Mouse (Mus musculus) stomach, postnatal 0 days (tissue): ENCODE measurements around the gene Pla2g12b. TPM values are rescaled to one million over a fixed set of nuclear protein-coding genes. Genes with fewer than 3 reads are reported as not detected.

Experiments
- ATAC-seq: fragments of 200-750 bp; cut with Nextera tagmentation; 2 replicates; pipeline ENCODE4 v1.8.0; 2017; ENCODE audit not compliant: low FRiP score, low TSS enrichment
- DNase-seq: peaks from one replicate; pipeline ENCODE4 v3.0.0-alpha.2; 2016; ENCODE audit warnings: low spot score
- H3K27ac ChIP-seq: fragments of 300-500 bp; sonication (generic); replicated peaks from 2 replicates; pipeline ENCODE4 v1.5.1; 2014; ENCODE audit warnings: mild to moderate bottlenecking, control low read depth
- H3K27me3 ChIP-seq: fragments of 300-500 bp; sonication (generic); 2 replicates; pipeline ENCODE4 v1.6.1; 2014; ENCODE audit warnings: low read length; ENCODE audit not compliant: control insufficient read depth, insufficient read depth
- H3K36me3 ChIP-seq: fragments of 300-500 bp; sonication (generic); 2 replicates; pipeline ENCODE4 v1.6.1; 2014; ENCODE audit warnings: low read length, mixed read lengths; ENCODE audit not compliant: control insufficient read depth, insufficient read depth
- H3K4me1 ChIP-seq: fragments of 300-500 bp; sonication (generic); replicated peaks from 2 replicates; pipeline ENCODE4 v1.6.1; 2014; ENCODE audit warnings: antibody characterized with exemption; ENCODE audit not compliant: control insufficient read depth, insufficient read depth
- H3K4me2 ChIP-seq: fragments of 300-500 bp; sonication (generic); replicated peaks from 2 replicates; pipeline ENCODE4 v1.6.1; 2014; ENCODE audit warnings: low read depth, mild to moderate bottlenecking, control low read depth, moderate library complexity
- H3K4me3 ChIP-seq: fragments of 300-500 bp; sonication (generic); 2 replicates; pipeline ENCODE4 v1.5.1; 2014; ENCODE audit warnings: low read depth, low read length, control low read depth
- H3K9ac ChIP-seq: fragments of 300-500 bp; sonication (generic); 2 replicates; pipeline ENCODE4 v1.6.1; 2014; ENCODE audit warnings: mild to moderate bottlenecking, low read length, control low read depth, mixed read lengths
- H3K9me3 ChIP-seq: fragments of 300-500 bp; sonication (generic); 2 replicates; pipeline ENCODE4 v1.6.1; 2016; ENCODE audit warnings: low read length; ENCODE audit not compliant: control insufficient read depth
- CTCF ChIP-seq: IDR thresholded peaks from 2 replicates; pipeline ENCODE4 v1.5.1; 2016; ENCODE audit warnings: antibody characterized with exemption, low read depth, mild to moderate bottlenecking, moderate library complexity
- EP300 ChIP-seq: optimal IDR thresholded peaks from 2 replicates; pipeline ENCODE3; 2016; ENCODE audit warnings: antibody characterized with exemption
- WGBS: fragments of 180-500 bp; shearing (Covaris S2); extraction: QIAGEN DNeasy Blood & Tissue Kit; methylation state at CpG from one replicate; pipeline ENCODE4 v1.1.7; 2014; 5-methylcytosine and 5-hydroxymethylcytosine counted together
- polyA plus RNA-seq: library from polyadenylated mRNA; unstranded; fragments of >200 nt; fragmentation: Nextera tagmentation; extraction: Ambion mirVana; gene quantifications from 2 replicates; pipeline ENCODE4 v1.2.1, GENCODE M21; 2015

Pla2g12b gene
- polyA plus RNA-seq, 1 experiment from 2014 or later: 34.6 TPM

DNA sequence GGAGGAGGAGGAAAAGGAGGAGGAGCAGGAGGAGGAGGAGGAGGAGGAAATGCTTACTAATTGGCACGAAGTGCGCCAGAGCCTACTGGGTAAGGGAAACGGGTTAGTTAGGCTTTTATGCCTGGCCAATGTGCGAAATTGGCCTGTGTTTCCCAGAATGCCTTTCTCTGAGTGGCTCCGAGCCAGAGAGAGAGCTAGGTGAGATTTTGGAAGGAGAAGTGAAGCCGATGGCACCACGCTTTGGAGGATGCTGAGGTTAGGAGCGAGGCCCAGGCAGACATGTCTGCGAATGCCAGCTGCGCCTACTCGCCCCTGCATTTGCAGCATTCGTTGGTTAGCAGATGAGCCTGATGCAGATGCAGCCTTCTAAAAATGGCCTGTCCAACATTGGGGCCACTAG, 56.3 kb downstream of the Pla2g12b start:
- Histone ChIP-seq H3K9ac (no peak overlapping the region), H3K4me2 (no peak overlapping the region), H3K9me3 (no peaks in the 10 kb centered on the region), H3K36me3 (no peaks in the 10 kb centered on the region), H3K27ac (no peak overlapping the region), H3K27me3 (no peaks in the 10 kb centered on the region), H3K4me3 (no peak overlapping the region), H3K4me1 (no peaks in the 10 kb centered on the region)
- no peak for DNase-seq
- ATAC-seq: no peak
- 91% methylated on average over 12 of the region's 12 CpGs for WGBS
- TF ChIP-seq EP300 (no peak), CTCF (no peak)

DNA sequence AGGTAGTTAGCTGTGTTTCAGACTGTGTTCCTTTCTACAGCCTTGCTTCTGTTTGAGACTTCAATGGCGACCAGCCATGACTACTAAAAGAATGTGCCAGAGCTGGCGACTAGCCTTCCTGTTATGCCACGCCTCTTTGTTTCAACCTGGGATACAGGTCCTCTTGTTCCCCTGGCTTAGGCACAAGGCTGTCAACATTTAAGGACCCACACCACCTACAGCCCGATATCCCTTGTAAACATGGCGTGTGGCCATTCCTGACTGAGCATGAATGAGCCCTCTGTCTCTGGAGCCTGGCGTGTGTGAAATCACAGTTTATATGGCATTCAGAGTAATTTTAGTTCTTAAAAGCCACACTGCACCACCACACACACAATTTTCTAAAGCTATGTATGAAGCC, 58.8 kb downstream of the Pla2g12b start:
- no peaks in the 10 kb centered on the region for H3K27me3 ChIP-seq
- H3K4me3 ChIP-seq: no peak overlapping the region
- DNase-seq (no peak), ATAC-seq (no peak; the same call in 1 of the 2 replicates)
- no peak overlapping the region for H3K9ac ChIP-seq
- no peak overlapping the region for H3K27ac ChIP-seq
- peaks cover 4% of the 10 kb centered on the region; the same call in 1 of the 2 replicates for H3K36me3 ChIP-seq
- H3K4me2 ChIP-seq: no peak overlapping the region
- WGBS: 75% methylated on average over 6 of the region's 6 CpGs
- no peaks in the 10 kb centered on the region for H3K9me3 ChIP-seq
- TF ChIP-seq CTCF (no peak), EP300 (no peak)
- H3K4me1 ChIP-seq: no peaks in the 10 kb centered on the region

DNA sequence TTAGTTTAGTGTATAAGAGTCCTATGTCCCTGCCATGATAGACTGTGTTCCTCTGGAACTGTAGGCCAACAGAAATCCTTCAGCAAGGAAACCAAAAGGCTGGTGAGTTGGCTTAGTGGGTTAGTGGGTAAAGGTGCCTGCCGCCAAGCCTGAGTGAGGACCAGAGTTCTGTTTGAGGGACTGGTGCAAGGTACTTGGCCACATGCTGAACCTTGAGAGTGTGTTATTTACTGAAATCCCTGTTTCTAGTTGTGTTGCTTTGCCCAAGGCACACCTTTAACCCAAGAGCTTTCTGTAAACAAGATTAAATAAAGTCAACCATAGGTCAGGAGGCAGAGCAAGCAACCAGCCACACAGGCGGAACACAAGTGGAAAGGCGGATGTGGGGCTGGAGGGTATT, 62.1 kb downstream of the Pla2g12b start:
- H3K9me3 ChIP-seq: no peaks in the 10 kb centered on the region
- no peak for TF ChIP-seq EP300
- no peak for TF ChIP-seq CTCF
- no peak overlapping the region for H3K4me2 ChIP-seq
- no peak overlapping the region for H3K4me3 ChIP-seq
- ATAC-seq (peak; percentile 69; the same call in 1 of the 2 replicates), DNase-seq (peak; percentile 23)
- H3K27ac ChIP-seq: no peak overlapping the region
- 61% methylated on average over 3 of the region's 3 CpGs for WGBS
- H3K4me1 ChIP-seq: no peaks in the 10 kb centered on the region
- H3K27me3 ChIP-seq: no peaks in the 10 kb centered on the region
- H3K9ac ChIP-seq: no peak overlapping the region
- H3K36me3 ChIP-seq: peaks cover 4% of the 10 kb centered on the region; the same call in 1 of the 2 replicates

DNA sequence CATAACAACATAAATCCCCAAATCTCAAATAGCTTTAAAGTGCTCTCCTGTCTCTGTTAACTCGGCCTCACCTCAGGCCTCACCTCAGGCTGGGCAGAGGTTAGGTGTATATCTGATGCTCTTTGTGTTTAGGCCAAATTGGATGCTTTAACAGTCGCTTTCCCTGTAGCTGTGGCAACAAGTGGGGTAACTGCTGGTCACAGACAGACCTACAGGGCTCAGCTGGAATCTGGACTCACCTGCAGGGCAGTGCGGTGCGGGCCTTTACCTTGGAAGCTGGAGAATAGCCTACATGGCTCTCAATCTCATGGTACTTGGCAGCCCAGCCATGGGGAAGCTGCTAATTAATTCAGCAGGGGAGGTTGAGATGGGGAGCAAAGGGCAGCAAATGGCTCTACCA, 63.2 kb downstream of the Pla2g12b start:
- Histone ChIP-seq H3K9me3 (no peaks in the 10 kb centered on the region), H3K36me3 (peaks cover 4% of the 10 kb centered on the region; the same call in 1 of the 2 replicates), H3K27me3 (no peaks in the 10 kb centered on the region), H3K4me3 (no peak overlapping the region), H3K4me1 (no peaks in the 10 kb centered on the region), H3K4me2 (no peak overlapping the region), H3K9ac (no peak overlapping the region), H3K27ac (no peak overlapping the region)
- no peak for TF ChIP-seq CTCF
- no peak for ATAC-seq
- no peak for DNase-seq
- WGBS: 88% methylated on average over 4 of the region's 4 CpGs

DNA sequence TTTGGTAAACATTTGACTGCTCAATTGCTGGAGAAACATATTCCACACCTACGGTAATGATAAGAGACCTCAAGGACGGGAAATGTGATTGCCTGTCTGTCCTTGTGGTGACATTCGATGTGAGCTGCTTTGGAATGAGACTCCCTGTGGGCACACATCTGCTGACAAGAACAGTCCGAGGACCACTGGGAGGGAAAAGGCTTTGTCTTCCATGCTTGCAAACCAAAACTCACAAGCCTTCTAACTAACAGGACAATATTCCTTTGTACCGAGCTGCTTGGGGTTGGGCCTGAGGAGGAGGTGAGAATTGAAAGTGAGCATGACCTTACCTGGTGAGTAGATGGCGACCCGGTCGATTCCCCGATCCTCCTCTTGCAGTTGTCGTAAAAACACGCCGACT, 63.8 kb downstream of the Pla2g12b start:
- no peak overlapping the region for H3K9ac ChIP-seq
- no peak for ATAC-seq
- WGBS: 93% methylated on average over 12 of the region's 12 CpGs
- no peak for DNase-seq
- H3K4me3 ChIP-seq: no peak overlapping the region
- H3K27ac ChIP-seq: no peak overlapping the region
- no peak overlapping the region for H3K4me2 ChIP-seq
- no peaks in the 10 kb centered on the region for H3K27me3 ChIP-seq
- no peak for TF ChIP-seq EP300
- TF ChIP-seq CTCF: no peak
- peaks cover 4% of the 10 kb centered on the region; the same call in 1 of the 2 replicates for H3K36me3 ChIP-seq
- no peaks in the 10 kb centered on the region for H3K4me1 ChIP-seq
- no peaks in the 10 kb centered on the region for H3K9me3 ChIP-seq

DNA sequence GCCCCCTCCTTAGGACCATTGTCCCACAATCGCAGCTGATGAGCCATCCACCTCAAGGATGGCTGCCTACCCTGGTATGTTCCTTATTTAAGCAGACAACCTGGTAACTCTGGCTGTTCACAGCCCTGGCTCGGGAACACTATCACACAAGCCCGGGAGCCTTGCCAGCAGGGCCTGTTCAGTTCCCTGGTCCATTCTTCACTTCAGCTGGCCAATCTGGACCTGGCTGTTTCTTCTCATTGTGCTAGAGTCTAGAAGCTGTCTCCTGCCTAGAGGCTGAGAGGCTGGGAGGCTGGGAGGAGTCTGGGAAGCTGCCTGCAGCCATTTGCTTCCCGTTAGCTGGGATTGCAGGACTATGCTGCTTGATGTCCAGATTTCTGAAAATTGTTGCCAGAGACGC, 67.0 kb downstream of the Pla2g12b start:
- no peak overlapping the region for H3K4me2 ChIP-seq
- no peak for DNase-seq
- TF ChIP-seq CTCF (no peak), EP300 (no peak)

More for the DNA sequence above, 67.0 kb downstream of the Pla2g12b start:
- Histone ChIP-seq H3K27ac (no peak overlapping the region), H3K9ac (no peak overlapping the region), H3K4me3 (no peak overlapping the region), H3K36me3 (peaks cover 4% of the 10 kb centered on the region; the same call in 1 of the 2 replicates), H3K9me3 (no peaks in the 10 kb centered on the region), H3K27me3 (no peaks in the 10 kb centered on the region), H3K4me1 (no peaks in the 10 kb centered on the region)
- WGBS: 69% methylated on average over 5 of the region's 5 CpGs
- no peak for ATAC-seq

Other genes with a start within 250 kb of the Pla2g12b start
- gene Sept10, start 181.8 kb upstream of the Pla2g12b start, polyA plus RNA-seq: 23.6 and 25.2 TPM in 2 replicates
- gene Sowahc, start 181.7 kb upstream of the Pla2g12b start, polyA plus RNA-seq: 9.5 and 10.2 TPM in 2 replicates
- gene P4ha1, start 80.4 kb upstream of the Pla2g12b start, polyA plus RNA-seq: 13.9 and 17.9 TPM in 2 replicates
- 1.4 and 3.6 TPM in 2 replicates for gene Gm10273, start 8.0 kb upstream of the Pla2g12b start, polyA plus RNA-seq
- 0.28 and 0.29 TPM in 2 replicates for gene Oit3, start 38.1 kb downstream of the Pla2g12b start, polyA plus RNA-seq
- gene Gm10322, start 212.4 kb downstream of the Pla2g12b start, polyA plus RNA-seq: 0.38 TPM in 1 of 2 replicates, not detected in the other
- gene Mcu, start 213.0 kb downstream of the Pla2g12b start, polyA plus RNA-seq: 56.9 and 57.2 TPM in 2 replicates